Mouse (Mus musculus) cerebral cortex, adult 2 months (tissue): ENCODE measurements around the gene Mylip.

ENCODE experiments used
- WGBS: fragments of 180-500 bp; shearing (Covaris S2); methylation state at CpG from one replicate; pipeline ENCODE4 v1.1.7; 2018; 5-methylcytosine and 5-hydroxymethylcytosine counted together

Mylip gene

DNA sequence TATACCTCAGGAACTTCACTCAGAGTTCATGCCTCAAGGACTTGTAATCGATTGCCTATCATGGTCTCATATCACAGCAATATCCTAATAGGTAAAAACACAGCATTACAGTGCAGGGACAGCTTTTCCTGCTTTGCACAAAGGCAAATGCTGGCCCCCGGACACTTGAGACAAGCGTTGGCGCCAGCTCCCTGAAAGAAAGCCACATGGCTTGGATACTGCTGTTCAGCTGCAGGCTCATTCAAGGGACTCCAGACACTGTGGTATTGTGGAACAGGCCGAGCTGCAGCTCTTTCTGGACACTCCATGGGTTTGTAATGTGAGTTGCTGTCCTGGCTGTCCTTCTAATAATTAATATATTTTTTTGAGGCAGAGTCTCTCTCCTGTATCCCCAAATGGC is 34.4 kb downstream of the Mylip start:
- WGBS, result 64% methylated on average over 5 of the region's 5 CpGs

DNA sequence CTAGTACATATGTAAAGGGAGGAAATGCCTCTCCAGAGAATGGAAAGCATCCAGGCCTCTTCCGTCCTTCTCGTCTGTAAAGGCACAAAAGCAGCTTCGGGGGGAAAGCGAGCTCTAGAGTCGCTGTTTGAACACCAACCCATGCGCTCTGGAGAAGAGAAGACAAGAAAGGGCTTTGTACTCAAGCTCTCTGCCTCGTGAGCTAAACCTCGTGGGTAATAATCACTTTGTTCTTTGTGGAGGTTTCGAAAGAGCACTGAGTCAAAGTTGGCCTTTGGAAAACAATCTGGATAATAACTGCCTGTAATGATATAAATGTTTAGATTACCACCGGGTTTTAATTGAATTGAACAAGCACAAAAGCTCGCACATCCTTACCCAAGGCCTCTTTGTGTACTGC is 39.7 kb downstream of the Mylip start:
- 52% methylated on average over 11 of the region's 11 CpGs for WGBS

DNA sequence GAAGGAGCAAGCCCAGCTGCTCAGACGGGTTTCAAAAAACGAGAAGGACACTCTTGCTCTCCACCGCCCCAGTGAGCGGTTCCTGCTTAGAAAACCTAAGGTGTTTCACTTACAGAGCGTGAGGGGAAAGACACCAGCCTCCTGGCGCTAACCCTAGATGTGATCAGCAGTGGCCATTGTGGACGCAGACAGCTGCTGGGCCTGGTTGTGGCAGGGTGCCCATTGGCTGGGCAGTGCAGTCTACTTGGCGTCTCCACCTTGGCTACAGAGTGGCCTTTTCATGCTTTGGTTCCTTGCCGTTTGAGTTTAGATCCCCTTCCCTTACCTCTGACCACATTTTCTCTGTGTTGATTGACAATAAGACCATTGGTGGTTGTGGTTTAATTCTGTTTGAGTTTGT is 47.6 kb downstream of the Mylip start:
- 80% methylated on average over 9 of the region's 9 CpGs for WGBS

DNA sequence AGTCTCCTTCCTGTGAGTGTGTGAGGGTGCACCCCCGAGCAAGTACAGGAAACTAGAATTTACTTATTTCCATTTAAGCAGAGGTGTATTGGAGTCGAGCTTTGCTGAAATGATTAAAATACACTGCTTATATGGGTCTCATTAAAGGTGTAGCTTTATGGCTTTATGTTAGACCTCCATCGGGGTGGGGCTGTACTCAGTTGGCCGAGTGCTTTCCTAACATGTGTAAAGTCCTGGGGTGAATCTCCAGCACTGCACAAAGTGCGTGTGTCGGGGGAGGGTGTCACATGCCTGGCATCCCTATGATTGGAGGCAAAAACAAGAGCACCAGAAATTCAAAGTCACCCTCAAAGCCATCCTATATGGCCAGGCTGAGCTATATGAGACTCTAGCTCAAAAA is 49.3 kb downstream of the Mylip start:
- 88% methylated on average over 6 of the region's 6 CpGs for WGBS

DNA sequence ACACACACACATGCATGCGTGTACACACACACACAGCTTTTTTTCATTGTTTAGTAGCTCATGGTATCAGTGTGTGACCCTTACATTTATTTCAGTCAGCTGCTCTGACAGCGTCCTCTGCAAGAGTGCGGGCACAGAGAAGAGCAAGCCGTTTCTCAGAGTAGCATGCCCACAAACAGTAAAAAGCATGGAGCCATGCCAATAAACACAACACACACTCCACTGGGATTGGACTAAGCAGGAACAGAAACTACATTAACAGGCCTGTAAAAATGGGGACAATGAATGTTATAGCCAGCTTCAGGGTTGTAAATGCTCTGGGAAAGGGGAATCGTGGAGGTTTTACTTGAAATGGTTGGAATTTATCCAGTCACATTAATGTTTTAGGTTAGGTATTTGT is 50.7 kb downstream of the Mylip start:
- WGBS, result 70% methylated on average over 5 of the region's 5 CpGs

DNA sequence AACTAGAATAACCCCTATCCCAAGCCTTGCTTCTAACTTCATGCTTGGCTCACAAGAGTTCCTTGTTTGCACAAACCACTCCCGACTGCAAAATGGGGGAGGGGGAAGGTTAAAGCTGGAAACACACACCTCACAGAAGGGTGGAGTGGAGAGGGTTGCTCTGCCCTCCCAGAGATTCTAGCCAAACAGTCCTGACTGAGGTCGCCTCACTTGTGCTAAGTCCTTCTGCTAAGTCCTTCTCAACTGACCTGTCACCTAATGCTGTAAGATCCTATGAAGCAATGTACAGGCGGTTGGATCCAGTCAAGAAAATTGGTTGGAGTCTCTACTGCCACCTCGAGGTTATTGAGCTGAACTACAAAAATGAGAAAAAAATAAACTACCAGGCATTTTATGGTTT is 52.9 kb downstream of the Mylip start:
- 14% methylated on average over 4 of the region's 4 CpGs for WGBS

DNA sequence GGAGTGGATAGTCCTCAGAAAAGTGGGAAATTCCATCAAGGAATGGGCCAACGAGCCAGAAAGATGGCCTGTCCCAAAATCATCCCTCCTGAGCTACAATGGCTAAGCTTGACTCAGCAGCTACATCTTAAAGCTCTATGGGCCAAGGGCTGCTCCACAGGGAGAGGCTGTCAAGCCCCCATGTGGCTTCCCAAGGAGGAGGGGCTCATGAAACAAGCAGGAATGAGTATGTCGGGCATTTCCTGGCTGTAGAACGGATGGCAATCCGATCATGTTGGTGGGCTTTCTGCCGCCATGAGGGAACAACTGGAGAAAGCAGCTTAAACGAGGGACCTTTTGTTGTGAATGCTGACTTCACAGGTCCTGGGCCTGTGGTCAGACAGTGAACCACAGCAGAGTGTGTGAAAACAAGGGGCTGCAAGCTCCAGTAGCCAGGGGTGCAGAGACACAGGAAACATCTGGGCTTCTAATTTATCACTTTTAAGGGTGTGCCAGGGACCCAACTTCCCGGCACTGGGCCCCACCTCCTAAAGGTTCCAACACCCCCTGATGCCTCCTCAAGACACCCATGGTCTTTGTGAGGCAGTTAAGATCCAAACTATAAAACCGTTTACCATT is 53.5 kb downstream of the Mylip start:
- WGBS, result 63% methylated on average over 8 of the region's 8 CpGs

DNA sequence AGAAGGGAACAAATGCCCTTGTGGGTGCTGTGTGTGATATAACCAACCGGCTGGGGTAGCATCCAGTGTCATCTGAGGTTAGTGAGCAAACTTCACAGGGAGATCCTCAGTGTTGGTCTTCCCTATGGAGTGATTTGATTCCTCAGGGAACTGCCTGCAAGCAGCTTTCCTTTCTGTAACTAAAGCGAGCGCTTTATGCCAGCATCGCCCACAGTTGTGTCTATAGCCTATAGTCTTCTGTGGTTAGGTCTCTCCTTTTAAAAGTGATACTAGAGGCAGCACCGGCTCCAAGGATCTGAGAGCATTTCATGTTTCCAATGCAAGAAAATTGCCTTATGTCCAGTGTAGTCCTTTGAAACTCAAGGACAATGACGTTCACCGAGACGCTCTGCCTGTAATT is 54.7 kb downstream of the Mylip start:
- 43% methylated on average over 8 of the region's 8 CpGs for WGBS

DNA sequence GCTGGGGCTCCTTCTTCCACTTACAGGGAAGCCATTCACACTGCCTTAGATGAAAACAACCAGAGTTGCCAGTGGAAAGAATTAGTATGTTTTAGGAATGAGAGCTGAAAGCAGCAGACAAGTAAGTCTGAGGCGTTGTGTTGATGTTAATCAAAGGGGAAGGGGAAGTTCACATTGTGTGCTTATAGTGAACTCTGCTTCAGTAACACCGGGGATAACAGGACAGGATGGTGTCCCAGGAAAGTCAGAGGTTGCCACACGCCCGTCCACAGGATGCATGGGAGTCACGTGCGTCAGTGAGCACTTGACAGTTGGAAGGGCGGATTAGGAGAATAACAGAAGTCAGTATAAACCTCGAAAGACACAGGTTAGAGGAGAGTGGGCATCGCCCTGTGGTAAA is 55.1 kb downstream of the Mylip start:
- WGBS, result 71% methylated on average over 9 of the region's 9 CpGs

DNA sequence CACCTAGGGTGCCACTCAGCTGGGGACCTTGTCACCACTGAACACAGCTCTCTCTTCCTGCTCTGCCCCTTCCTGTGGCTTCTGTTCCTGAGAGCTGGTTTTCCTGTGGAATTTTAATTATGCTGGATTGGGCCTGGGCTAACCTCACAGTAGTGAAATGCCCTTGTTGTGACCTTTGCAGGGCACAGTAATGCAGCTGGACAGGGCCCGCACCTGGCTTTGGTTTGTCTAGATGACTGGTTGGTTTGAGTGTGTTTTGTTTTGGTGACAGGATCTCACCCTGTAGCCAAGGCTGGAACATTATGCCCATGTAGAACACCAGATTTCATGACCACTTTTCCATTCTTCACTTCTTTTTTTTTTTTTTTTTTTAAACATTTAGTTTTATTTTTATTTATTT is 57.1 kb downstream of the Mylip start:
- 97% methylated on average over 1 of the region's 1 CpGs for WGBS

DNA sequence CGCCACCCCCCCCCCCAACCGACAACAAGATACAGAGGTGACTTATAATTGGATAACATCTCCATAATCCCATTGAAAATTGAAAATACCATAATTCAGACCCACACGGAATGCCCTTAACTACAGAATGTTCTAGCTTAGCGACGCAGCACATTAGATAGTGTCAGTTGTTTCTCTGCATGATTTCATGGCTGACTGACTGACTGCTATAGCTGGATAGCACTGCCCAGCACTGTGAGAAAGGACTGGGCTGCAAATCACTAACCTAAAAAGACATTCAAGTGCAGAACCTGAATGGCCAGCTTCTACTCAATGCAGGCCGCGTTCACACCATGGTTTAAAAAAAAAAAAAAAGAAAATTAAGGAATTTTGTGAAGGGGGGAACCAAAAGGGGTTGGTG is 62.9 kb downstream of the Mylip start:
- WGBS, result 89% methylated on average over 7 of the region's 7 CpGs

DNA sequence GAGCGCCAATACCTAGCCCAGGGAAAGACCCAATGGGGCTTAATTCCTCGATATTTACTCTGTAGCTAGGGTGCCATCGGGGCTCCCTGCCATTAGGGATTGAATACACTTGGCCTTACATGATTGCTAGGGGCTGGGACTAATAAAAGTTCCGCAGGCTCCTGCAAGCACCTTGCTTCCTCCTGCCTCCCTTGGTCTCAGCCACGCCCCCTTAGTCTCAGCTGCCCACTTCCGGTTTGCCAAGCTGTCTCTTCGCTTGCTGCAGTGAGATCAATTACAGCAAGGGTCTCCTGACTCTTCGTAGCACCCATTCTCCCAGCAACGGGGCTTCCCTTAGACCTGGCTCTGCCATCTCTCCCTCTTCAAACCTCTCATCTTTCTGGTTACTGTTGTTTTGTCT is 63.5 kb downstream of the Mylip start:
- WGBS, result 80% methylated on average over 9 of the region's 9 CpGs

DNA sequence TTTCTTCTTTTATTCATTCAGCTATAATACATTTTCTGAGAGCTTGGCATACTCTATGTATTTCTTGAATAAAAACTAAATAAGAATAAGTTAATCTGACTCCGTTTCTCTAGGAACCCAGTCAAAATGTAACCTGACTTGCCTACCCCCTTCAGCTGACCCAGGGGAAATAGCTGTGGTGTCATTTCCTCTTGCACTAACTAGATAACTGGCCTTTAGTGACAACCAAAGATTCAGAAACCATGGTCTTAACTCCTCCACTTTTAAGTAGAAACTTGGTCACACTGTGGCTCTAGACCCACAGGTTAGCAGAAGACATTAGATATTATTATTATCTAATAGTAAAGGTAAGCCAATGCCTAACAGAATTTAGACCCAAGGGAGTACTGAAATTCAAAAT is 64.5 kb downstream of the Mylip start:
- 77% methylated on average over 1 of the region's 1 CpGs for WGBS

DNA sequence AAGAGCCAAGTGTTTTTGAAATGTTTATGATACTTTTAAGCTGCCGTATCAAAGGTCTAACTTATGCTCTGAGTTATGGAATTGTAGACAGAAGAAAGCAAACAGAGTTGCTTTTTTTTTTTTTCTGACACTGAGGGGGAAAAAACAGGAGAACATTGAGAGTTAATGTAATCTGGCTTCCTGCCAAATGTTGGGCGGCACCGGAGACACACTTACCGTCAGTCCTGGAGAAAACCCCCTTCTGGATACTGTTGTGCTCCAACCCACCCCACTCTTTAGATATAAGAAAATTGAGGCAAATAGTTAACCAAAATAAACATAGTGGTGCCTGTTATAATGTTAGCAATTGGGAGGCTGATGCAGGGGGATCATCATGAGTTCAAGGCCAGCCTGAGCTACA is 65.1 kb downstream of the Mylip start:
- WGBS, result 33% methylated on average over 4 of the region's 4 CpGs

DNA sequence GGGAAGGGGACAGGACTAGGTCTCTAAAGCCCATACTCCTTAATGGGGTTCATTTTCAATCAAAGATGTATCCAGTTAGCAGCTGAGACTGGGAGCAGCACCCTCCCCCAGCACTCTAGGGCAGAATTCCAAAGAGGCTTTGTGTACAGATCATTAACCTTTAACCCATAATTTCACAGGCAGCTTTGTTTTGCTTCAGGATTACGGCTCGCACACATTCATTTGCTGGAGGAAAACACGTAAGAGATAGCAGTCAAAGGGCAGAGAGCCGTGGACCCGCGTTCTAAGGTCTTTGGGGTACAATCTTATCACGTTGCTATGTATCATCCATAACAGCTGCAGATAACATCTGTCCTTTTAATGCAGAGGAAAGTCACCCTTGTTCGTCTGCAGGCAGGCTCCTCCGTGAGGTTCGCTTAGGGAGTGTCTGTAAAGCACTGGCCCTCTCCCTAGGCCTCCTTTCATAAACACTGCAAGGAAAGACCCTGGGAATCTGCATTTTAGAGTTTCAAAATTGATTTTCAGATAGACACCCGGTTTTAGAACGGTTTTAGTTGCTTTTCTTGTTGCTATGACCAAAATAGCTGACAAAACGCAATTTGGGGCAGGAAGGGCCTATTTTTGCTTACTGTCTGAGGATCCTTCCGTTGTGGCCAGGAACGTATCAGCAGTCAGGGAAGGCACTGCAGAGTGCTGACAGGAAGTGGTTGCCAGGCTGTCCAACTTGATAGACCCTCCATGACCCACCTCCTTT is 65.7 kb downstream of the Mylip start:
- 39% methylated on average over 15 of the region's 15 CpGs for WGBS

DNA sequence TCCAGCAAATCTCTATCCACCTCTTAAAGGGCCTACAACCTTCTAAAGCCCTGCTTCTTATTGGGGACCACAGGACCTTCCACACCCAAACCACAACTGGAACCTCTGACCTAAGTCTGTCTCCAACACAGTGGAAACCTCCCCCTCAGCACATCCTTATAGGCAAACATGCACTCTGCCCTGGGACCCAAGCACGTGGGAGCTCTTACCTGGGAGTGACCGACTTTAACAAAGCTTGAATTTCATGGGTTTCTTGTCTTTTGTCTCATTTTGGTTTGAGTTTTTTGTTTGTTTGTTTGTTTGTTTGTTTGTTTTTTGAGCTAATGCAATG is 66.3 kb downstream of the Mylip start:
- 77% methylated on average over 2 of the region's 2 CpGs for WGBS

DNA sequence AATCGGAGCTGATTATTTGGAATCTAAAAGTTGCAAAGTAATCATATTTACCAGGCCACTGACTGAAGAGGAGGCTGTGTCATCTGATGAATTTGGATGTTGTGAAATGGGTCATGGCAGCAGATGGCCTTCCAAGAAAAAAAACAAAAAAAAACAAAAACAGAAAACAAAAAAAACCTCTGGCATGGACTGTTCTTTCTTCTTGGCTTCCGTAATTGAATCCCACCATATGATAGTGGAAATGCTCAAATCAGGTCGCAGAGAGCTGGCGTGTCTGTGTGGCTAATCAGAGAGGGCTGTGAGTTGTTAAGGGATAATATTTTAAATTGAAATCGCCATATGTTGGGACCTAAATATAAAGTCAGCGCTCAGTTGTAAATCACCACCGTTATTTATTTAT is 67.9 kb downstream of the Mylip start:
- WGBS, result 77% methylated on average over 7 of the region's 7 CpGs

DNA sequence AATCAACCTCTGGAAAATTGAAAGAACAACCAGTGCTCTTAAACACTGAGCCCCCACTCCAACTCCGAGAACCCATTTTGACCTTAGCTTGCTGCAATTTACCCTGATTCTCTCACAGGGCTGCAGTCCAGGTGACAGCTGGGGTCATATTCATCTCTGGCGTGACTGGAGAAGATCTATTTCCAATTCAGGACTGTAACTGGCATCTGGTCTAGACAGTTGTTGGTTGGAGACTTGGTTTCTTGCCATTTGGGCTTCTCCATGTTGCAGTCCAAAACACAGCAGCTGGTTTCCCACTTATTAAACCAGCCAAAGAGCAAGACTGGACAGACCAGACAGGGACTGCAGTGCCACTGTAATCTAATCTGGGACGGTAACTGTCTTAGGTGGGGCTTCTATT is 70.6 kb downstream of the Mylip start:
- 87% methylated on average over 3 of the region's 3 CpGs for whole genome bisulfite sequencing

DNA sequence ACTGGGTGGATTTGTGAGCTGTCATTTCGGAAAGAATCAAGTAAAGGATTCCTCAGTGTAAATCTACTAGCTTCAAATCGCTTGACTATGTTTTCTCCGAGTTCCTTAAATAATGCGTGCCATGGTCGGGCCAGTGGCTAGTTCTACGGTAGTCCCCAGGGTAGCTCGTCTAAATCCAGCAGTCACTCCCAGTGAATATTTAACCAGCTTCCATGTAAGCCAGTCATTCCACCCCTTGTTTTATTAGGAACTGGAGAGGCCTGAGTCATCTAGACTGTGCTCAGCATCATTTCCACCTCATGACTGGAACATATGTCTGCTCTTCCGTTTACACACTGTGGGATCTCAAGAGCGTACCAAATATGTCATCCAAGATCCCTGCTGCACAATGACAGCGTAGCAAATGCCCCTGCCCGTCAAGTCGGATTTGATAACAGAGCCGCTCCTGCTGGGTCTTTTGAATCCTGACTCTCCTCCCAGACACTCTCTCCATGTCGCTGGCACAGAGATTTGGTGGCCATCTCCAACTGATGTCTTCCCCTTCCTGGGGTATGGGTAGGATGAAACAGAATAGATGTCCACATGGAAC is 71.9 kb downstream of the Mylip start:
- 79% methylated on average over 14 of the region's 14 CpGs for WGBS
